Mouse (Mus musculus): ENCODE measurements around the gene Calb2. TPM values are rescaled to one million over a fixed set of nuclear protein-coding genes. Genes with fewer than 3 reads are reported as not detected.

Calb2 gene
- total RNA-seq (2021): not detected

DNA sequence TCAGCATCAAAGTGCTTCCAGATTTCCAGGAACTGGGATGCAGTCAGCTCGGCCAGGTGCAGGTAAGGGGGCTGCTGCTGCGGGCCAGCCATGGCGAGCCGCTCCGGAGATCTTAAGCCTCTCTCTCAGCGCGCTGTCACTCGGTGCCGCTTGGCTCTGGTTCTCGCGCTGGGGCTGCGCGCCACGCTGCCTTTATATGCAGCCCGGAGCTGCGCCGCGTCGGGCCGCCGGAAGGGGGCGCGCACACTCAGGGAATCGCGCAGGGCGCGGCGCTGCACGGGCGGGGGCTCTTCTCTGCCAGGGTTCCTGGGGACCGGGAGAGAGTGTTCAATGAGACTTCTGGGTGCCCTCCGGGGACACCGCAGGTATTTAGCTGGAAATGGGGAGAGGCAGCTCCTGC is at the start of gene Calb2:
Gene Calb2 (minus strand): TSS at position 165 of the 400 bp plus-strand sequence.
- DNase-seq (ENCODE audit: low spot score): no peak
- intact Hi-C loops (cut with DNase I): no loop called here

DNA sequence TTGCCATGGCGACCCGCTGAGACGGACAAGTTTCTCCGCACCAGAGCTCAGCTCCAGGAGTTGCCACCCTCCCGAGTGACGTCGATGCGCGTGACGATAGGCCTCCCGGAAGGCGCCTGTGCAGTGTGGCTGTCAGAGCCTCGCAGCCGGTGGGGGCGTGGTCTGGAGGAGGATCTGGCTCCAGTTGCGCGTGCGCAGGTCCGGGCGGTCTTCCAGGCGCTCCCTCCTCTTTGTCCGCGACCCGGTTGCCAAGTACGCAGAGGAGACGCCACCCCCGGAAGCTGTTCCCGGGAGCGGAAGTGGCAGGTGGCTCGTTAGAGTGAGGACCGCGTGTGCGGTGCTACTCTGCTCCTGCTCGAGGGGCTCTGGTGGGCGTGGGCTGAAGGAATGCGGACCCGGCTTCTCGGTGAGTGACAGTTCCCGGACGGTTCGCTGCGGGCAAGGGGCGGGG is 49.7 kb upstream of the Calb2 start:
- DNase-seq (ENCODE audit: low spot score): peak; percentile 98
- intact Hi-C loops (cut with DNase I): loop anchor here (5.0 to 10.0 kb wide), 2 partner anchors 397 to 650 kb away; partner anchors contain the start of genes Dhx38, Txnl4b and Vac14

DNA sequence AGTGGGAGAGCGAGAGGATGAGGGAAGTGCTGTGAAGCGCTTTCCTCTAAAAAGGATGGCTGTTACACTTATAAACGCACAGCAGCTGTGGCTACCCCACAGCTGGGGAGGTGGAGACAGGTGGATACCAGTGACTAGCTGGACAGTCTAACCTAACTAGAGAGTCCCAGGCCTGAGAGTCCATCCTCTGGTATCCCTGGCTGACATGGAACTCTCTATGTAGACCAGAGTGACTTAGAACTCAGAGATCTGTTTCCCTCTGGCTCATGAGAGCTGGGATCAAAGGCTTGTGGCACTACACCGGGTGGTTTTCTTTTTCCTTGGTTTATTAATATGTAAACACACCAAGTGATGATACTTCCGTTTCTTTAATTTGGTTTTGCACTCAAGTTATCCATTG is 49.2 kb upstream of the Calb2 start:
- no peak for DNase-seq (ENCODE audit: low spot score)
- intact Hi-C loops (cut with DNase I): loop anchor here (5.0 to 10.0 kb wide), 2 partner anchors 398 to 650 kb away; partner anchors contain the start of genes Dhx38, Txnl4b and Vac14

DNA sequence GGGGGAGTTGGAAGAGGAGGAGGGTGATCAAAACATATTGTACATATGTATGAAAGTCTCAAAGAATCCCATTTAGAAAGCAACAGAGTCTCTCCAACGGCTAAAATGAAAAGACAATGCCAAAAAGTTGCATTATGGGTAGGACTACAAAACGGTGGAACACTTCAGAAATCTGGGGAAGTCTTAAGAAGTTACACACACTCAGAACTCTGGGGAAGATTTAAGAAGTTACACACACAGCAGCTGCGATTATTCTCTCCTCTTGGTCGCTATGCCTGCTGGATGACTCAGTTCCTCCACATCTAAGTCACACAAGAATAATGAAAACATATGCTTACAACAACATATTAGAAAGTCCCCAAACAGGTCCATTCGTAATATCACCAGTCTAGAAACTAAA is 48.2 kb upstream of the Calb2 start:
- intact Hi-C loops (cut with DNase I): loop anchor here (5.0 to 10.0 kb wide), 2 partner anchors 399 to 649 kb away; partner anchors contain the start of genes Dhx38, Txnl4b and Vac14

DNA sequence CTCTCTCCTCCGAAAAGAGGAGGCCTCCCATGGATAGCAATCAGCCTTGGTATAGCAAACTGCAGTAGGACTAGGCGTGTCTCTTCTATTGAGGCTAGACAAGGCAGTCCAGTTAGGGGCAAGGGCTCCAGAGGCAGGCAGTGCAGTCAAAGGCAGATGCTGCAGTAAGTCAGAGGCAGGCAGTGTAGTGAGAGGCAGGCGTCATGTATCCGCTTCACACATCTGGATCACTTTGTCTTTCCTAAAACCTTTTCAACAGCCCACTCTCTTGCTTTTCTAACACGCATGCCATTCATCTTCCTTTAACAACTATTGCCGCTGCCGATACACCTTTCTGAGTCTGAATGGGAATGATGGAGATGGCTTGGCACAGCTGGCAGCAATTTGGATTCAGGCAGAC is 47.4 kb upstream of the Calb2 start, which contains the start of gene Cmtr2:
Gene Cmtr2 (plus strand): TSS at position 301 of the 400 bp plus-strand sequence.
- DNase-seq (ENCODE audit: low spot score): no peak
- intact Hi-C loops (cut with DNase I): loop anchor here (5.0 to 10.0 kb wide), 2 partner anchors 399 to 648 kb away; partner anchors contain the start of genes Dhx38, Txnl4b and Vac14

More for the DNA sequence above, 48.2 kb upstream of the Calb2 start:
- DNase-seq (ENCODE audit: low spot score): no peak

DNA sequence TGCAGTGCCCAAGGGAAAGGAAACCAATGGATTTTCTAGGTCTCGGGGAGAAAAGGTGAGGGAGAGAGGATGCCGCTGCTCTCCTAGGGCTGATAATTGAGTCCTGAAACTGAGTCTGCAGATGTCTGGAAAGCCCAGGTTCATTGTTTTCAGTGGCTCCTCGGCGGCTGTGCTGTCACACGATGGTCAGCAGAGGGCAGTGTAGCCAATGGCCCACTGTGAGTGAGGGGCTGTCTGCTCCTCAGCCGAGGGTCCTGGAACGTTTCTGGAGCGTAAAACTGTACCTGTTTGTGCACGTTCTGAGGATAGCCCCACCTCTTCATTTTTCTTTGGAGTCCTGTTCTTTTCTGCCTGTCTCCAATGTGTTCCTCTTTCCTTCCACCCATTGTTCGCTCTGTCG is 33.8 kb upstream of the Calb2 start:
- intact Hi-C loops (cut with DNase I): no loop called here

DNA sequence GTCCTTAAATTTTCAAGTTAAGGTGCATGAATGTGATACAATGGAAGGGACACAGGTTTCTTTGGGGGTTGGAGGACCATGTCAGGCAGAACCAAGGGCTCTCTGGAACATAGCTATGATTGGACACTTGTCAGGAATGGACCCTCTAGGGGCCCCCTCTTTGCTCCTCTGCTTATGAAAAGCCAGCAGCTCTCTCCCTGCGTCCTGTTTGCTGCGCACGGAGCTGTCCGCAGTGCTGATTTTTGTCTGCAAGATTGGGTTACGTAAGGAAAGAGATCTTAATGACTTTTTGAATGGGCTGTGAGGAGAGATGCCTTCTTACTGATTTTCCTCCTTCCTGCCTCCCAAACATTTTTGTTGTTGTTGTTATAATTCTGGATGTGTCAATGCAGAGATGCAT is 28.7 kb upstream of the Calb2 start:
- no peak for DNase-seq (ENCODE audit: low spot score)
- intact Hi-C loops (cut with DNase I): no loop called here

More for the DNA sequence above, 33.8 kb upstream of the Calb2 start:
- DNase-seq (ENCODE audit: low spot score): no peak

DNA sequence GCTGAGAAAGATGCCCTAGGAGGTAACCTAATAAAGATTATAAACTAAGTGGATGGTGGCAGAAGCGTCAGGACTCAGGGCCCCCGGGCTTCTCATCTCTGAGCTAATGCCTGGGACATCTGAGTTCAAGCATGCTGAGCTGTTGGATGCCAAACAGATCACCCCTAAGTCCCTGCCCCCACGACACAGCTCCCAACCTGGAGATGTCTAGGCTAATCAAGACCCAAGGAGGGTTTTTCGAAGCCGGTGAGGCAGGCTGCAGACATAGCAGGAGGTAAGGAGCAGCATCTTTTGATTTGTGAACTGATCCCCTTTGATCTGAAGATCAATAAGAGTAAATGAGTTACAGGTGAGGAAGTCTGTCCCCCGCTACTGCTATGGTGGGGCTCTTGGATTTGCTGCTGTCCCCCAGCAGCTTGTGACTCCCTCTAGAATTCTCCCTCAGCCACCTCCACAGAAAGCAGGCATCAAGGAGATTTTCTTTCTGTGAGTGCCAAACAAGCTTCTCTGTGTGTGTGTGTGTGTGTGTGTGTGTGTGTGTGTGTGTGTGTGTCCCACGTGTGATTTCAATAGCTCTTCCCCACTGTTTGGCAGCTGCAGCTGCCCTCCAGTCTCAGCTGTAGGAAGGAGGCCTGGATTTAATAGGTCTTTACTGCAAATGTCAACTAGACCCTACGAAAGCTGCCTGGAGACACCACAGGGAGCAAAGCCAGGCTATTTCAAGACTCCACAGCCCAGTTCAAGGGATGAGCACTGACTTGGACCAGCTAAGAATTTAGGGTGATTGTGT is 21.1 kb upstream of the Calb2 start:
- intact Hi-C loops (cut with DNase I): no loop called here

DNA sequence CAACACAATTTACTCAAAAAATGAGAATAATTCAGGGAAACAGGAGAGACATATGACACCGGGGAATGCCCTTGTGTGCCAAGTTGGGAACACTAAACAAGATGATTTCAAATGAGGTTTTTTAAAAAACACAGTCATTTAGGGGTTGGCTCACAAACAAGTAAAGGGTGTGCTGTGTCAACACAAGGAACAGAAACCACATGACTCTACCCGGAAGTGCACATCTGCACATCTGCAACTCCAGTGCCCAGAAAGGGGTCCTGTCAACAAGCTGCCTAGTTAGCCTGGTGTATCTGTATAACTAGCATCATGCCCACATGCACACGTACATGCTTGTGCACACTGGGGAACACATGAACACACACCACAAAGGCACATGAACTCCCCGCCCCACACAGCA is 17.5 kb upstream of the Calb2 start:
- DNase-seq (ENCODE audit: low spot score): no peak
- intact Hi-C loops (cut with DNase I): no loop called here

More for the DNA sequence above, 21.1 kb upstream of the Calb2 start:
- DNase-seq (ENCODE audit: low spot score): no peak

DNA sequence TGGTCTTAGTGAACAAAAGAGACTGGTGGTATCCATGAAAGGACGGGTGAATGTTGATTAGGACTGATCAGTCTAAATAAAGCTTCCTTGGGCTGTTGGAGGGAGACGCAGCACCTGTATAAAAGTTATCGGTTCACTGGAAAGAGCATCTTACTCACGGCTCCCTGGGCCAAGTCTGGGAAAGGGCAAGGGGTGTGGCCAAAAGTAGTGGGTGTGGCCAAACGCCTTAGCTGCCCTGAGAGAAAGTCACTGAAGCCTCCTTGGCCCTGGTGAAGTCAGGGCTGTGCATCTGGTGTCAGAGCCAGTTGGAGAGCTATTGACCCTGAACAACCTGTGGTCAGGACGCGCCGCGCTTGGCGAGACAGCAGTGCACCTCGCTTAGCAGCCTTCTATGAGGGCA is 15.7 kb upstream of the Calb2 start:
- no peak for DNase-seq (ENCODE audit: low spot score)
- intact Hi-C loops (cut with DNase I): no loop called here

DNA sequence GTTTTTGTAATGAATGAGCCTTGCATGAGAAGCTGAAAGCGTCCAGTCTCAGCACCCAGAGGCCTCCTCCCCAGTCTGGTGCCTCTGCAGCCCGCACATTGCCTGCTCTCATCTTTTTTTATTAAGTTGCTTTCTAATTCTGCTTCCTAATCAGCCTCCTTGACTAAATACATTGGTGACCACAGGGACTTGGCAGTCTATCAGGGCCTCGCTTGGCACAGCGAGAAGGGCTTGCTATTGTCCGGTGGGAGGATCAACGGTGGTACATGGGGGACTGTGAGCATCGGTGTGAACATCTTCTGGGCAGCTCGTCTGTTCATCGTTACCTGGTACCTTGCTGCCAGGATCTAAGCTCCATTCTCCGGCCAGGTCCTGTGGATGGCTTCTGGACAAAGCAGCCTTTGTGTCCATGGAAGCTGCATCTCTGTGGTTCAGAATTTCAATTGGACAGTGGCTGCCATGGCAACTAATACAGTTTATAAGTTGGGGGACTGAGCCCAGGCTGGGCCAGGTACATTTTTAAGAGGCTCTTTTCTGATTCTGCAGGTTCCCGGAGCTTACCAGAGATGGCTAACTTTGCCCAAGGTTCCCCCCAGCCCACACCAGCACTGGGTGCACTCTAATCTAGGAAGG is 14.8 kb upstream of the Calb2 start:
- intact Hi-C loops (cut with DNase I): no loop called here

DNA sequence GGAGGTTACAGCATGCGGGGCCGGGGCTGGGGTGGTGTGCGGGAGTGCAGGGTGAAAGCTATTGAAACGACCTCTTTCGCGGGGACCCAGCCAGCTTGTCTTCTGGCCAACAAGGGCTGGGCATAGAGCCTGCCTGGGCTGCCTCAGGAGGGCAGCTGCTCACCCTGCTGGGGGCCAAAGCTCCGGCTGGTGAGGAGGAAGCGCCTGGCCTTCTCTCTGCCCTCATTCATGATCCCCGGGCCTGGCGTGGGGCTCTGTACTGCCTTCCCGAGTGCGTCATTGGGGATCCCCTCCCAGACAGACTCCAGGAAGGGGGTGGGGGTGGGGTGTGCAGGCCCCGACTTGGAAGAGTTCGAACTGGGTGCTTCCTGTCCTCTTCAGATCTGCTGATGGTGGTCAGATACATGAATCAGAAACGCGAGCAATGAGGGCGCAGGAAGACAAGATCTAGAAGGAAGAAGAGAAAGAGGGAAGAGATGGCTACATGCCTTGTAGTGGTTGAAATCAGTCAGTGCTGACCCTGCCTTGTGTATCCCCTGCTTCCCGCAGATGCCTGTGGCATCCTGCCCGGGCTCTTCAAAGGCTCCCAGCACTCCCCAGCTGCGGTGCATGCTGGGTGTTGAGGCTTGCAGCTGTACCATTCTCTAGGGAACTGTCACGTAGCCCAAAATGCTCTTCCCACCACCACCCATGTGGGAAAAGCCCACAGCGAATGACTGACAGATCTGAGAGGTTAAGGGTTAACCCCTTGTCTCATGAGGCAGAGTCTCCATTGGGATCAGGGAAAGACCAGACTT is 9.5 kb upstream of the Calb2 start:
- intact Hi-C loops (cut with DNase I): no loop called here
- DNase-seq (ENCODE audit: low spot score): no peak

More for the DNA sequence above, 14.8 kb upstream of the Calb2 start:
- DNase-seq (ENCODE audit: low spot score): no peak

DNA sequence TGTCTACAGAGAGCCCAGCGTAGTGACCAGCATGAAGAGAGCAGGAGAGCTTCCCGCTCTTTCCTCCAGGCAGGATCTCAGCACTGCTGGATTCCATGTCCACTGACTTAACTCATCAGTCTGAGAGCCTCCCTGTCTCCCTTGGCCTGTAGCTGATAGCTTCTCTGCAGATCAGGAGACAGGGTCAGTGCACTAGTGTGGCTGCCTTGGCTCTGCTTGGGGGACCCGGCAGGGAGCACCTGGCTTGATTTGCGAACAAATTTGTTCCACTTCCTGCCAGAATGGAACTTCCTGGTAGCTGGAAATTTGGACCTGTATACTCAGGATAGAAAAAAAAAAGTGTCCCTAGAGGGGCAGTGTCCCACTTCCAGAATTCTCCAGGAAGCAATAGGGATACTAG is 6.8 kb upstream of the Calb2 start:
- no peak for DNase-seq (ENCODE audit: low spot score)
- intact Hi-C loops (cut with DNase I): no loop called here

DNA sequence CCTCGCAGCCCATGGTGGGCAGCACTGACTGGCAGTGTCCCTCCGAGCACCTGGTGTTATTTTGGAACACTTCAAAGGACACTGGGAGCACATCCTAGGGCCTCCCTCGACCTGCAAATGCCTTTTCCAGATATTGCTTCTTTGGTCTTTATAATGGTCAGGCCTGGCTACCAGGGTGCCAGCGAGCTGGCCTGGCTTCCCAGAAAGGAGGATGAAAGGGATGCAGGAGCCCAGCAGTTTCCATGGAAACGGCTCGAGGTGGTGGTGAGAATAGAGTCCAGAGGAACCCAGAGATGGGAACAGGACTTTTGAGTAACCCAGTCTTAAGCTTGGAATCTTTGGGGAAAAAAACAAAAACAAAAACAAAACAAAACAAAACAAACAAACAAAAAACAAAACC is 4.2 kb upstream of the Calb2 start:
- intact Hi-C loops (cut with DNase I): no loop called here
- DNase-seq (ENCODE audit: low spot score): no peak

DNA sequence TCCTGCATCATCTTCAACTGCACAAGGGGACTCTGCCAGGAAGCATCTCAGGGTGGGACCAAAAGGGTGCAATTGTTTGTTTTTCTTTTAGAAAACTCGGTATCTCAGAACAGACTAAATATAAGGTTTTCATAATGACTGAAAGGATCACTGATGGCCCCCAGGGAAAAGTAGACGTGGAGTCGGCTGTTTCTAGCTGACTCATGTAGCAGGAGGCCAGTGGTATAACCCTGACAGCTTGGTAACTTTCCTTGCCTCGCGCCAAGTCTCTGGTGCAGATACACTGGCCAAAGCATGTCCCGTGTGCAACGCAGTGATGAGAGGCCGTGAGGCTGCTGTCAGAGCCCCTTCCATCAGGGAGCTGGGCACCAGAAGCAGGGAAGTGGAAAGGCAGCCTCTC is 1.7 kb downstream of the Calb2 start:
- intact Hi-C loops (cut with DNase I): no loop called here
- no peak for DNase-seq (ENCODE audit: low spot score)

DNA sequence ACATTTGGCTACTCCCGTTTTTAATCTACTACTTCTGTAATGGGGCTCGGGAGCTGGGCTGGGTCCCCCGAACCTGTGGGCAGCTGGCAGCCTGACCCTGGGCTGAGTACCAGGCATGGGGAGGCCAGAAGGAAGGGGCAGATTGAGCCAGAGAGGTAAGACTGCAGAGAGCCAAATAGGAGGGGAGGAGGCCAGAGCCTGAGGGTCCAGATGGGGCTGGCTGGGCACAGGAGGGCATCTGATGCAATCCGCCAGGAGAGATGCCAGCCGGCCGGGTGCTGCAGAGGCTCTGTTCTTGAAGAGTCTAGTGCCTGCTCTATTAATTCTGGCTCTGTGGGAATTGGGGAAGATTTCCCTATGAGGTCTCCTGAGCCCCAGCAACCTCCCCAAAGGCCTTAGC is 6.0 kb downstream of the Calb2 start:
- DNase-seq (ENCODE audit: low spot score): no peak
- intact Hi-C loops (cut with DNase I): no loop called here

DNA sequence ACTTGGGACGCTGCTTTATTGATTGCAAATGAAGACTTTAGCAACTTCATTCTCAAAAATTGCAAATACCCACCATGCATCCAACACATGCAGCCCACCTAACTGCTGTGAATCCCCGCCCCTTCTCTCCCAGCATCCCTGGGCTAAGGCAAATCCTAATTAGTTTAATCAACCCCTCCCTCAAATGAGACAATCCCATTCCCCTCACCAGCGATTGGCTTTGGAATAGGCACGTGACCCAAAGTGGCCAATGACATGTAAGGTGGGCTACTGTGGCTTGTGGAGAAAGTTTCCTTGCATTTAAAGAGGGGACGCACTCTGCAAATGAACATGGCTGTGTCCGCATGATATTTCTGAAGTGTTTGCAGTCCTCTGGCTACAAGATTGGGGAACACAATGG is 15.1 kb downstream of the Calb2 start:
- intact Hi-C loops (cut with DNase I): no loop called here
- DNase-seq (ENCODE audit: low spot score): no peak

DNA sequence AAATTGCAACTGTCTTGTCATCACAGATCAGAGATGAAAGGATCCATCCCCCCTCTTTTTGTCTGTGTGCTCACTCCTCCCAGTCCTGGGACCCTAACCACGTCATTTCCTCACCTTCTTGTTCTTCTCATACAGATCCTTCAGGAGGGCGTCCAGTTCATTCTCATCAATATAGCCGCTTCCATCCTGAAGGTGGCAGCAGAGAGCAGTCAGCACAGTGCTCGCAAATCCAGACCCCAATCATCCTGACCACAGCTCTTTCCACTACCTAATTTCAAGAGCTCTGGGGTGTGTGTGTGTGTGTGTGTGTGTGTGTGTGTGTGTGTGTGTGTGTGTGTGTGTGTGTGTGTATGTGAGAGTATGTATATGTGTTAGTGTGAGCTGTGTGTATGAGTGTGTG is 22.5 kb downstream of the Calb2 start:
- DNase-seq (ENCODE audit: low spot score): no peak
- intact Hi-C loops (cut with DNase I): loop anchor here (2.0 to 5.0 kb wide), 2 partner anchors 333 to 457 kb away; no protein-coding TSS in a partner anchor

DNA sequence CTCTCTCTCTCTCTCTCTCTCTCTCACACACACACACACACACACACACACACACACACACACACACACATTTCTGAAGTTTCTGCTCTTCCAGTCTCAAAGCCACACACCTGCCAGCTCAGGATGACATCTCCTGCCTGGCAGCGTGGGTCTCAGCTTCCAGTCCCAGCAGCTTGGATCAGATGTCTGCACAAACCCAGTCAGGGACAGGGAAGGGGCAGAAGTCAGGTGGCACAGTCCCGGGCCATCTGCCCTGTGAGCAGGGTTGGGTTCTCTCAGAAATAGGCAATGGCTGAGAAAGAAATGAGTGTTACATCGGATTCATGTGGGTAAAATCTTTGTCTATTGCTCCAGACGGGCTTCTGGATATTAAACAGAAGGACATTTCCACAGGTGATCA is 27.2 kb downstream of the Calb2 start:
- no peak for DNase-seq (ENCODE audit: low spot score)
- intact Hi-C loops (cut with DNase I): no loop called here

DNA sequence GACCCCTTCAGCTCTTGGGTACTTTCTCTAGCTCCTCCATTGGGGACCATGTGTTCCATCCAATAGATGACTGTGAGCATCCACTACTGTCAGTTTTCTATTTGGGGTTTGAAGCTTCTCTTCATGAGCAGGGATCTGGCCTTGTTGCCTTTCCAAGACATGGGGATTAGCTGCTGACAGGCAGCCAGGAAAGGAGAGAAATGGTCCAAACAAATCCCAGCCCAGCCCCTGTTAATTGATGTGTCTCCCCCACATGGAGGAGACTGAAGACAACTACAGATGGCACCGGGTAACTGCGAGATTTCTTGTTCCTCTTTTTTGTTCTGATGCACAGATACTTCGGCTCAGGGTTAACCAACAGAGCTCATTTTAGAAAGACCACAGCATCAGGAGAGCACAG is 27.9 kb downstream of the Calb2 start:
- intact Hi-C loops (cut with DNase I): no loop called here
- no peak for DNase-seq (ENCODE audit: low spot score)

Measured in heart, postnatal 25 days (tissue).